Mouse (Mus musculus): ENCODE measurements at regions not wholly inside any gene's neighbourhood (a gene's known extent, or its start where the extent isn't known, plus 50 kb on each side); places are given as distances from the start of the nearest gene placed in this dataset.

GRCm38 (mm10) chr10:3630763-3631223 is 90.8 kb downstream of the Iyd start:
- CTCF ChIA-PET = no interaction called here

GRCm38 (mm10) chr10:3633871-3634496 is 93.9 kb downstream of the Iyd start:
- CTCF ChIA-PET = no interaction called here

DNA sequence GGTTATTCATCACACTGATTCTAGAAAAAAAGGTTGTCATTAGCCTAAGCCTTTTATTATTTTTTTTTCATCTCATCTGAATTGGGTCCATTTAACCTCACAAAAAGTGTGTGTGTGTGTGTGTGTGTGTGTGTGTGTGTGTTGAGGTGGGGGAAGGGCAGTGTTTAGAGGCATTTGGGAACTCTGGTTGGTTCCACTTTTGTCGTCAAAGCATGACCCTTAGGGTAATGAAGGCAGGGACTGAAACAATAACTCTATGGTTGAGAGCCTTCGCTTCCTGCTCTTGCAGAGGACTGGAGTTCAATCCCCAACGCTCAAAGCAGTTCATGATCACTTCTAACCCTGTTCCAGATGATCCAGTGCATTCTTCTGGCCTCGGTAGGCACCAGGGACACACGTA is 96.1 kb upstream of the Plekhg1 start:
- CTCF ChIA-PET = no interaction called here

DNA sequence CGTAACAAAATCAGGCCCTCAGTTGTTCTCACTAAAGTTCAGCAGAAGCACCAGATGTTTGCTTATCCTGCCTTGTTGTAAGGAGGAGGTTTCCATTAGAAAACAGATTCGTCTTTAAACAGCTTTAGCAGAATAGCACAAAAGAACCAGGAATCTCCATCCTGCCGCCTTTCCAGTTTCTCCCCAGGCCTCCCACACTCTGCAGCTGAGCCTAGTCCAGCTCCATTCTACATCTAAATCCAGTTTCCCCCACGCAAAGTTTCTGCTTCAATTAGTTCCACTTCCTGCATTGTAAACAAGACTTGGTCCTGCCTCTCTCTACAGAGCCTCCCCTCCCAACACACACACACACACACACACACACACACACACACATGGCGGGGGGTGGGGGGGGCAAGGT is 95.1 kb upstream of the Plekhg1 start:
- CTCF ChIA-PET = no interaction called here

DNA sequence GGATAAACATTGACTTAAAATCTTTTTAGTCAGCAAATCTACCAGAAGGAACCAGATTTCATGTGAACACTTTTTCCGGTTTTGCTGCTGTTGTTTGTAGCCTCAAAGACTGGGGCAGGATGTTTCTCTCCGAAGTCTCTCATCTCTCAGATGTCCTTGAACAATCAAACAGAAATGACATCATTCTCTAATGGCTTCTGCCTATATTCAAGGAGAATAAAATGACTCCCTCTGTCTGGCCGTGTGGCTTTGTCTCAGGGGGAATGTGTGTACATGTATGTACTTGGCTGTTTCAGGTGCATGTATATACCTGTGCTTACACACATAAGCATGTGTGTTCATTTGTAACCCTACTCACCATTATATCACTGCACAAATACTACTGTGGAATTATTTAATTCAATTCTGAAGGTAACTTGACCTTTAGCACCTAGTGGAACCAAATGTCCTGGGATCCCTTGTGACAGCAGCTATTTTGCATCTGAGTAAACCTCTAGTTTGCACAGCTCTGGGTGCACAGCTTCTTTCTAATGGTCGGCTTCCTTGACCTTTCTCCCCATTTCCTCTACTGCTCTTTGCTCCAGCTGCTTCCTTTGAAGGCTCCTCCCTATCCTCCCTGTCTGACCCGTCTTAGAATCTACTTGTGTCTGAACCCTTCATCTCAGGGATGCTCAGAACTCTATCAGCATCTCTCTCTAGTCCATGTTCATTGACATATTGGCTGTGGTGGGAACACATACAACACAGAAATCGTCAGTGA is 93.8 kb upstream of the Plekhg1 start:
- CTCF ChIA-PET = no interaction called here

DNA sequence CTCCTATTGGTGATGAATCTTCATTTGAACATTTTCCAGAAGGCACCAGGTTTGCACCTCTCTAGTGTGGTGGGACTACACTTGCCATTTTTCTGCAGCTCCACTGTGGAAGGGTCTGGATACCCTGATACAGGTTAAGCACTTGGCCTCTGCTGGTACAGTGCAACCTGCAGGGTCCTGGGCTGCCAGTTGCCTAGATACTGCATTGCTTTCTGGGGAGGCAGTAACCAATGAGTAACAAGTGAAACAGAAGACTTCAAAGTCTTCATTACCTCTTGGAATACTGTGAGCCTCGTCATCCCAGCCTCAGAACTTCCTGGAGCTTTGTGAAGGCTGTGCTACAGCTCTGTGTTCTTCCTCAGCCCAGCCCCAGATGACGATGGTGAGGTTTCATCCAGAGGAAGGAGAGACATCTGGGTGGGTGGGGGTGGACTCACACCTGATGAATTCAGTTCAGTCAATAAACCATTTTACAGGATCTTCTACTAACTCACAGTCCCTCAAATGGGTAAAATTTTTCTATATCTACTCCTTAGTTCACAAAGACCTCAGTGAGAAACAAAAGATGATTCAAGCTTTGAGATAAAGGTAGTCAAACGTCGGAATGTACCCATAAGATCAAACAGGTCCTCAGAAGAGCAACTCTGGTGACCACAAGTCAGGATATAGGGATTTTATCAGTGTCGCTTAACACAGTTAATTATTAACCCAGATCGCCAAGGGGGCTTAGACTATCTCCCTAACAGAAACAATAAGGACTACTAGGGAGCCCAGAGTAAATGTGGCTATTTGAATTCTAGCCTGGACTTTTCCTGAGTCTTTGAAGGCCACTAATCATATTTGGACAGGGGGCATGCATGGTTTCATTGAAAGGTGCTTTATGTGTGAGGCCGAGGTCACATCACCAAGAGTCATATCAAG is 92.1 kb upstream of the Plekhg1 start:
- CTCF ChIA-PET = no interaction called here

- CTCF ChIA-PET = no interaction called here
Measured at GRCm38 (mm10) chr10:3649983-3650382, 90.2 kb upstream of the Plekhg1 start.

GRCm38 (mm10) chr10:3650561-3650960 is 89.6 kb upstream of the Plekhg1 start:
- CTCF ChIA-PET = no interaction called here

GRCm38 (mm10) chr10:3652522-3652921 is 87.6 kb upstream of the Plekhg1 start:
- CTCF ChIA-PET = interaction anchor here (0.5 kb wide), 1 partner anchor 166 kb away, joined by 6 read pairs; no protein-coding TSS in a partner anchor

DNA sequence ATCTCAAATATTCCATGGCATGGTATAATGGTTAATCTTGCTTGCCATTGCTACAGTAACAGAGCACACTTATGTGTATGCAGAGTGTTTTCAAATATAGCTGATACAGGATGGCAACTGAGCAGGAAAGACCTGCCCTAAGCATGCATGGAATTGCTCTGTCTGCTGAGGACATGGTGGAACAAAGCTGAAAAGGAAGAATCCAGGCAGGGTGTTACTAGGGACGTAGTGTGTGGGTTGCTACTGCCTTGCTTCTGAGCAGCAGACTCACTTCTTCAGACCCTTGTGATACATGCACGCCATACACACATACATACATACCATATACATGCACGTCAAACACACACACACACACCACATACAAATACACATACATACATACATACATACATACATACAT is 84.1 kb upstream of the Plekhg1 start:
- CTCF ChIA-PET = interaction anchor here (0.6 kb wide), 1 partner anchor 221 kb away, joined by 3 read pairs; no protein-coding TSS in a partner anchor

DNA sequence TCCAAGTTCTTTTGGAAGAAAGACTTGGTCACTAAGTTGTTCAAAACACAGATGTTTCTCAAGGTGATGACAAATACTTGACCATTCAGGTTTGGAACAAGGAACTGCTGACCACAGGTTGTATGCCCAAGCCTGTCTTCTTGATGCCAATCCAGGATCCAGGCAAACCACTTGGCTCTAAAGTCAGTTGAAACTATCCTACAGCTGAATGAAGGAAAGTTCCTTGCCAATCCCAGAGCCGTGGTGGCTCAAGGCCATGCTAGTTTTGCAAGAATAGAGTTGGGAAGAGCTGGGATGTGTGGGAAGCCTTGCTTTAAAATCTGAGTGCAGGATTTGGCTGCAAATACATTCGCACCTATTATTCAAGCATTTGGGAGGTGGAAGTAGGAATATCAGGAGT is 78.0 kb upstream of the Plekhg1 start:
- CTCF ChIA-PET = no interaction called here

DNA sequence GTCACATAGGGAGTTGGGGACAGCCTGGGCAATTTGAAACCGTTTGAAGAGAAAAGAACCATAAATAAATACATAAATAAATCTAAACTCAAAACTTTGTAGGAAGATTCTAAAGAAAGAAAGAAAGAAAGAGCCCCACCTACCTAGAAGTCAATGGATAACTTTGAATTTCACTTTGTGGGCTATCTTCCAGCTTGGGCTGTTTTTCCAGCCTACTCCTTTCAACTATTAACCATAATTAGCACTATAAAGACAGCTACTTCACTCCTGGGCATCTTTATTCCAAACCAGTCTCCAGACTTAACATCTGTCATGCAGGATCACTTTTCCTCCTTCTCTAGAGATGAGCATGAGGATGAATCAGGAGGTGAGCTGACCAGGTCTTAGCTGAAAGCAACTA is 77.6 kb upstream of the Plekhg1 start:
- CTCF ChIA-PET = interaction anchor here (0.8 kb wide), 1 partner anchor 16 kb away, joined by 6 read pairs; no protein-coding TSS in a partner anchor

DNA sequence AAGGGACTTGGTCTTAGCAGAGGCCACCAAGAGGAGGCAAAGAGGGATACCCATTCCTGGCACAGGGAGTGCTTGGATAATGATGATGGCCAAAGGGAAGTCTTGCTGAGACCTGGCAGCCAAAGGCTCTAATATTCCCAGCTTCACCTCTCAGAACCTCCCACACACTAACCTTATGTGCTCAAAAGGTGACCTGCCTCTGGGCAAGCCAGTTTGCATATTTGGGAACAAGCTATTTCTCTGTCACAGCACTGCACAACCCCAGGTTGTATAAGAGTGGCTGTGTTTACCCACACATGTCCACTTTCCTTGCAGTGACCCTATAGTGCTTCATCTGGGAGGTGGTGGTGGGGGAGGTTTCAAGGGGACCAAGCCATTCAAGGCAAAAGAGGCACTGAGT is 76.9 kb upstream of the Plekhg1 start:
- CTCF ChIA-PET = interaction anchor here (0.8 kb wide), 1 partner anchor 16 kb away, joined by 6 read pairs; no protein-coding TSS in a partner anchor

- CTCF ChIA-PET = no interaction called here
Measured at GRCm38 (mm10) chr10:3684481-3684880, 55.7 kb upstream of the Plekhg1 start.
